Mouse (Mus musculus) heart, postnatal 14 days (tissue): Measurements from ENCODE around the gene Xpot. TPM values are rescaled to one million over a fixed set of nuclear protein-coding genes. Genes with fewer than 3 reads are reported as not detected.

Experiments
- DNase-seq, 2 experiments: peaks; one replicate each; pipeline ENCODE4 v3.0.0; 2021 to 2022
- intact Hi-C: fragments of 180-260 bp; cut with DNase I; formaldehyde crosslinking; loops from one replicate; pipeline ENCODE4 v1.15.1; 2025
- total RNA-seq, 2 experiments: library from RNA; stranded (reverse); gene quantifications; 2 replicates each; pipeline ENCODE4 v1.2.3; 2021

Xpot gene
- total RNA-seq, 2 experiments from 2014 or later, result 24.5 to 25.7 TPM

DNA sequence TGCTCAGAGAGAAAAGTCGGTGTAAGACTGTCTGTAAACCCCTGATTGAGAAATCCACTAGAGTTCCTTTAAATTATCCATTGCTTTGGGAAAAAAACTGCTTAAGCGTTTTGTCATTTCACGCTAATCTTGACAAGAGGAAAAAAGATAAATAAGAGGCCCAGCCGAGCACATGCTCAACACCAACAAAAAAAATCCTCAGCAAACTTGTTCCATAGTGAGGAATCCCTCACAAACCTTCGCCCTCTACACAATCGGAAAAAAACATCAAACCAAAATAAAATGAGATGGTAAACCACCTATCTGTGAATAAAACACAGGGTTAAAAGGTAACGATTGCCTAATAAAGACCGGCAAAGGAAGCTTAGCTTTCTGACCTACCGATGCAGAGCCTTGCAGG, 1.1 kb downstream of the Xpot start:
- intact Hi-C loops, result loop anchor here (2.0 kb wide), 1 partner anchor 38 kb away; the partner anchor contains the start of gene Tbk1
- no peak for DNase-seq

DNA sequence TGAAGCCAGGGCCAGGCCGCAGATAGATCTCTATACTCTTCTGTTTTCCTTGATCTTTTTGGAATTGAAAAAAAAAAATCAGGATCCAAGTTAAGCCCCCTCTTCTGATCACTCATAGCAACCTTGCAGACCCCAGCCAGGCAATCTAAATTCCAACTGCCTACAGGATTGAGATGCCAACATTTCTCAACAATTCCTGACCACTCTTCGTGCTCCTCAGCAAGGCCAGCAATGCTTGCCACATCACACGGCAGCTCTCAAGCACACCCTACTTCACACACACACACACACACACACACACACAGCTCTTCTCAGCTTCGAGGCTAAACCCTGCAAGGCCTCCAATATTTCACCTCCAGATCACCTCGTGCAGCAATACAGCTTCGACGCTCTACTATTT, 2.5 kb downstream of the Xpot start:
- intact Hi-C loops, result loop anchor here (2.0 kb wide), 1 partner anchor 37 kb away; the partner anchor contains the start of gene Tbk1
- no peak for DNase-seq

DNA sequence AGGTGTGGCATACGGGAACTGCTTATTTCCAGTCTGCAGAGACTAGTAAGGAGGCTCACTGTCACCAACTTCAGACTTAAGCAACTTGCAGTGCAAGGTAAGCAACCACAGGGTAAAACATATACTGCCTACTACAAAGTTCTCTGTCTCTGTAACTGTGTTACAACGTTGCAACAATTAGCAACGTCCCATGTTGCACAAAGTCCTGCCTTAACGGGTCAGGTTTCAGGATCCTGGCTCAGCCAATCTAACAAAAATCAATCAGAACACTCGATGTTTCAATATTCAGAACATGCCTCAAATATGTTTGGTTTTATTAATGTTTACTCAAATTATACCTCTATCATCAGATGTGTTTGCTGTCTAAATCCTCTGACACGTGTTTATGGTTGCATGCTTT, 3.7 kb downstream of the Xpot start:
- intact Hi-C loops, result no loop called here

DNA sequence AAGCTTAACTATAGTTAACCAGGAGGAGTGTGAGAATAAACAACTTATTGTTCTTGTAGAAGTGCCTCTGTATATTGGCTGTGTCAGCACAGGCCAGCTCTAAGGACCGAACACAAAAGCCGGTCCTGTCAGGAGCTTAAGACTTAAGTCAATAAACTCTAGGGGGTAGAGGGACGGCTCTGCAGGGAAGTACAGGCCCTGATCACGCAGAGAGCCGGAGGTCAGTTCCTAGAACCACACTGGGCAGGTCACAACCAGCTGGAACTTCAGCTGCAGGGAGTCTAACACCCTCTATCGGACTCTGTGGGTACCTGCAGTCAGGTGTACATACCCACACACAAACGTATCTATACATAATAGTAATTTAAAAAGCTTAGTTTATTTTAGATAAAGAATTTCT, 10.2 kb downstream of the Xpot start:
- DNase-seq, result no peak
- intact Hi-C loops, result no loop called here

More for the DNA sequence above, 3.7 kb downstream of the Xpot start:
- DNase-seq, result no peak

DNA sequence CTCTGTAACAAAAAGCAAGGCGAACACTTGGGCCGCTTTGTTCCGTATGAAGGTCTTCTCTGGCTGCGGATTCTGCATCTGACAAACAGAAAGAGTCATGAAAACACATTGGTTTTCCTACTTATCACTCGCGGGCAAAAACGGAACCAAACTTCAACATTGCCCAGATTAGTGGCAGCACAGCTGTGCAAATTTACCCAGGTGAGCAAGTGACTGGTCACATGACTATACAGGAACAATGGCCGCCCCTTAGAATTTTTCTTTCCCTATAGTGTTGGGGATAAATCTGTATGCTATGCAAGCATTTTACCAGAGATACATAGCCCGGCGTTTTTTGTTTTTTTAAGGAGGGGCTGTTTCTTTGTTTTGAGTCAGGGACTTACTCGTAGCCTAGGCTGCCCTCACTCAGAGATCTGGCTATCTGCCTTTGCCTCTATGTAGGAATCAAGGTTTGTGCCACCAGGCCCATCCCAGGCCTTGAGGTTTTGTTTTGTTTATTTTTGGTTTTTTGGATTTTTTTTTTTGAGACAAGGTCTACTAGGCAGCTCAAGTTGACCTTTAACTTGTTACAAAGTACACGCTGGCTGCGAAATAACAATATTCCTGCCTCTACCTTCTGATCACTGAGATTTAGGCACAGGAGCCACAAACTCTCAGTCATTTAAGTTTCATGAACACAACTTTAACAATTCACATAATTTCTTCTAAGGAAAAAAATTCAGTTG, 10.8 kb downstream of the Xpot start:
- intact Hi-C loops, result no loop called here
- DNase-seq, result no peak

DNA sequence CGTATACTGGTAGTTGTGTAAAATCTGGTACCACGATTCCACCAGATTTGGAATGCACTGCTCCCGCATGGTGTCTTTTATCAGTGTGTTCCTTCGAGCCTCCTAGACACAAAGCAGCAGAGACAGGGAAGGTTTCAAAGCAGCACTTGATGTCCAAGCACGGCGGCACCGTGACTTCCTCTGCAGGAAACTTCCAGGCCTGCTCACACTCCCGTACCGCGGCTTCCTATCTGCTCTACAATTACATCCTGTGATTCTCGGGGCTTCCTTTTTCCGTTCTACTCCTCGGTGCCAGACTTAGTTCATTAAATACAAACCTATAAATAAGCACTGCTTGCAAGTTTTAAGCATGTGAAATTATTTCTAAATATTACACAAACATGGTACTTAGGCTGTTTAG, 12.6 kb downstream of the Xpot start:
- intact Hi-C loops, result no loop called here
- peak; percentile 38 to 47 for DNase-seq

DNA sequence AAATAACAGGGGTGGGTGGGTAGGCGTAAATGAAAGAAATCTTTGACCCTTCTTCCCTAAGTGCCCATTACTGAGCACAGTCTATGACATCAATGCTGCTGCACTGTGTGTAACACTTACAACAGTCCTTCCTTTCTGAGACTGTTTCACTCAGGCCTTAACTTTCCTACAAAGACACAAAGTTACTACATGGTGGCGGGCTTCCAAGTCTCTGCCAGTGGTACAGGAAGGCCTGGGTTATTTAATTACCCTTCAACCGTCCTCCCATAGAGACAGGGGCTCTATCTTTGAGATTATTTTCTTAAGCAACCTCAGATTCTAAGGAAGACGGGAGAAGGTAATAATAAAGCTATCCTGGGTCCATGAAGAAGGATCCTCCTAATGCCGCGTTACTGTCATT, 13.7 kb downstream of the Xpot start:
- intact Hi-C loops, result no loop called here

DNA sequence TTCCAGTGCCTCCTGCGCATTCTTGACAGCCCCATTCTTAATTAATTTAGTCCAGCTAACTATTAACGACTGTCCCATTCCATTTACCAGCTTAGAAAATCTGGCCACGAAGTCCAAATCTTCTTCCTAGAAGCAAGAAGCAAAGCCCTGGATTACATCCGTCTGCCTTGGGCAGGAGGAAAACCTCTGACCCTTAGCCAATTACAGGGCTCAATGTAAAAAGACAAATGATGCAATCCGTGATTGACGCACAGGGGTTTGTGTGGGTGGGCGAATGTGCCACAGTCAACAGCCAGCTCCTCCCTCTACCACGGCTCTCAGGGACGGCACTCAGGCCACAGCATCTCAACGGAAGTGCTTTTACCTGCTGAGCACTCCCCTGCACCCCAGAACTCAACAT, 14.5 kb downstream of the Xpot start:
- intact Hi-C loops, result no loop called here
- no peak for DNase-seq

More for the DNA sequence above, 13.7 kb downstream of the Xpot start:
- no peak for DNase-seq

DNA sequence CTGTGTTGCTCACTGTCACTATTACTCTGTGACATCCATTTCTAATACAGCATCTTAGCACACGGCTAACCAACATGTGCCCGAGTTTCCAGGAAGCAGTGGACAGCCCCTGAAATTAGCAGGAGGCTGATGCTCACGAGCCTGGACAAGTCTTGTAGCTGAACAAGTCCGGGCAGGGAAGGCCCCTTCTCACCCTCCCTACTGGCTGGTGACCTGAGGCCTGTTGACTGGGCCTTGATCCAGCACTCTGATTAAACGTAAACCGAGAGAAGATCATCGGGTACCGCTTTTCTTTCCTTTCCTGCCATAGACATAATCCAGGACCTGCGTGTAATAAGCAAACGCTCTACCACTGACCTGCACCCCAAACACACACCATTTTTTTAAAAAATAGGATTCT, 18.0 kb downstream of the Xpot start:
- no peak for DNase-seq
- intact Hi-C loops, result no loop called here

DNA sequence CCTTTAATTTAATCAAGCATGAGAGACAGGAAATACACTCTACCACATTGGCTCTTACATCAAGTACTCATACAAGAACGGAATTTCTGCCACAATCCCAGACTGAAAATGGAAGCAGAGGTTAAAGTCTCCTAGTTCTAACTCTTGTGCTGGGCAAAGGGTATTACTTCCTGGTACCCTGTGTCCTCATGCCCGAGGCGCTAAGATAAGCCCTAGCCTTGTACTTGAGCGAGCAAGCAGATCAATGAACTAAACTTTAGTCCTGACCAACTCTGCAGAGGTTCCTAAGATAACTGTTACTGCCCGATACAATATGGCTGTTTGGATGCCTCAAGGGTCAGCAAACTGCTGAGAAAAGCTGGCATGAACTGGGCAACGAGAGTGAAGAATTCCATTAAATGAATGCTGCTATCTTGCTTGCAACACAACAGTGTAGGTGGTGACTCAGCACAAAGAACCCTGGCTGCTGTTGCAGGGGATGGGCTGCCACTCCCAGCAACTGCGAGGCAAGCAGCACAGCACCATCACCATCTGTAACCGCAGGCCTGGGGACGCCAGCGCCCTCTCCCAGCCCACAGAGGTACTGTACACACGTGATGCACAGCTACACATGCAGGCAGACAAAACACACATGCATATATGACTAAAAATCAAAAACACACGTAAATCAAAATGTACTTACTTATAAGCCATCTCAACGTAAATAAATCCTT, 21.3 kb downstream of the Xpot start:
- intact Hi-C loops, result no loop called here
- no peak for DNase-seq

DNA sequence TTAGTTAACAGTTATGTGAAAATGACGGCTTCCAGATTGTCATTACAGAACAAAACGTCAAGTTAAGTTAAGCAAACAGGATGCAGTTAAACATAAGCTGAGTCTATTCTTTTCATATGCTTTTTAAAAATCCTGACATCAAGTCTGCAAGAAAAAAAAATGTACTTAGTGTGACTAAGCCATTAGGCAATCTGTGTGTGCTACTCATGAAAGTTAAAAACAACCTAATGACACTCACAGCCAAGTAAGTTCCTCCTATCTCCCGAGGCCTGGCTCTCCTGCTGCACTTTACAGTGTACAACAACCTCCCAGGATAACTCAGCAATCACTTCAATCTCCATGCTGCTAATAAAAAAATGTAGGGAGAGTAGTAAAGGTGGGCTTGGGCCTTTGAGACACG, 22.6 kb downstream of the Xpot start:
- no peak for DNase-seq
- intact Hi-C loops, result no loop called here

DNA sequence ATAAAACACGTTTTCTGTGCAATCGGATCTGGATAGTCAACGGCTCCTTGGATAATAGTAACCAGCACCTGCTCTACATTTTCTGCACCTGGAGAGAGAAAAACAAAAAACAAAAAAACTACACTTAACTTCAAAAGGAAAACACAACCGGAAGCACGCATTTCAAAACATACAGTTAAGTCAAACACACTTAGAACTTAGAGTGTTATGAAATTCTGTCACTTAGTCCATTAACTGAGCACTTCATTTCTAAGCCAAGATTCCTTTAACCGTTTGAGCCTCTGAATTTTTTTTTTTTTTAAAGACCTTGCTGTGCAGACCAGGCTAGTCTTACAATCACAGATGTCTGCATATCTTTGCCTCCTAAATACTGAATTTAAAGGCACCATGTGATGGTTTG, 24.9 kb downstream of the Xpot start:
- DNase-seq, result no peak

DNA sequence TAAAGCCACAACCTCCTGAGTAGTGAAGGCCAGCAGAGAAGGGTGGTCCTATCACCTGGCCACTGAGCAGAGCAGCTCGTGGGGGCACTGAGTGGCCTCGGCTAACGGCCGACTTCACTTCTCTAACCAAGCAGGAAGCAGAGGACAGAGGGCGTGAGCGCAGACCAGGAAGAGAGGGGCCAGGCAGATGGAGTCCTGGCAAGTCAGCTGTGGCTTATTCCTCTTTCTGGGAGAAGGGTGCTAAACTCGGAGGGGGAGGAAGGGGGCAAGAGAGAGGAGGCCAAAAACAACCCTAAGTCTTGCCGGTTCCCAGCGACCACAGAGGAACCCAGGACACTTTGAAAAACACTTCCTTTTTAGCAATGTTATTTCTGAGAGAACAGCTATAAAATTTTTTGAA, 29.6 kb downstream of the Xpot start:
- intact Hi-C loops, result no loop called here
- DNase-seq, result no peak

More for the DNA sequence above, 24.9 kb downstream of the Xpot start:
- intact Hi-C loops, result no loop called here

DNA sequence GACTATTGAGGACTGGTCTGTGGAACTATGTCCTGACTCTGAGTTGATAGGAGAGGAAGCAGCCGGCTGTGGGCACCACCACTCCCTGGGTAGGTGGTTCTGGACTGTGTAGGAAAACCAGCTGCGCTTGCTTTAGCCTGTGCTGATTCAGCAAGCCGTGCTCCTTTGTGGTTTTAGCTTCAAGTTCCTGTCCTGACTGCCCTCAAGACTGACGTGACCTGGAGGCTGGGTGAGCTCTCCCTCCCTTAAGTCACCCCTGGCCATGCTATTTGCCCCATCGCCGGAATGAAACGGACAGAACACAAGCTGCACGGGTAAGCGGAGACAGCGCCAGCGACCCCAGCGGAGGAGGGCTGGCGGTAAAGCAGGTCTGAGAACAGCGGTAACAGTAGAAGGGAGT, 35.0 kb downstream of the Xpot start:
- peak; percentile 9 to 19 for DNase-seq
- intact Hi-C loops, result no loop called here

DNA sequence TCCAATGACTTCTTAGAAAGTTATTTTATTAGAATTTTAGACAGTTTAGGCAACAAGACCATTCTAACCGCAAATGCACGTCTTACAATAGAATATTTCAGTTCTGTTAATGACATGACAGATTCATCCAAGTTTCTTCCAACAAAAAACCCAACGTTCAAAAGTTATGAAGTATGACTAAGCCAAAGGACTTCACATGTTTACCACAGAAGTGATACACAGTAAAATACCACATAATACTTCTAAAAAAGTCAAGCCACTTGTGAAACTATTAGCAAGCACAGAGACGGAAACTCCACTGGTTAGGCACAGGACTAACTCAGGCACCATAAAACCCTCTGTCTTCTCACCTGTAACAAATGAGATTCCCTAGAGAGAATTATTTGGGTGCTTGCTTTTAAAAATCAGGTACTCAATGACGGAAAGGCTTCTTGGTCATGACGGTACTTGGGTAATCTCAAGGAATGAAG, 38.7 kb downstream of the Xpot start:
- DNase-seq, result no peak
- intact Hi-C loops, result loop anchor here (2.0 kb wide), 1 partner anchor 37 kb away; no protein-coding TSS in a partner anchor

DNA sequence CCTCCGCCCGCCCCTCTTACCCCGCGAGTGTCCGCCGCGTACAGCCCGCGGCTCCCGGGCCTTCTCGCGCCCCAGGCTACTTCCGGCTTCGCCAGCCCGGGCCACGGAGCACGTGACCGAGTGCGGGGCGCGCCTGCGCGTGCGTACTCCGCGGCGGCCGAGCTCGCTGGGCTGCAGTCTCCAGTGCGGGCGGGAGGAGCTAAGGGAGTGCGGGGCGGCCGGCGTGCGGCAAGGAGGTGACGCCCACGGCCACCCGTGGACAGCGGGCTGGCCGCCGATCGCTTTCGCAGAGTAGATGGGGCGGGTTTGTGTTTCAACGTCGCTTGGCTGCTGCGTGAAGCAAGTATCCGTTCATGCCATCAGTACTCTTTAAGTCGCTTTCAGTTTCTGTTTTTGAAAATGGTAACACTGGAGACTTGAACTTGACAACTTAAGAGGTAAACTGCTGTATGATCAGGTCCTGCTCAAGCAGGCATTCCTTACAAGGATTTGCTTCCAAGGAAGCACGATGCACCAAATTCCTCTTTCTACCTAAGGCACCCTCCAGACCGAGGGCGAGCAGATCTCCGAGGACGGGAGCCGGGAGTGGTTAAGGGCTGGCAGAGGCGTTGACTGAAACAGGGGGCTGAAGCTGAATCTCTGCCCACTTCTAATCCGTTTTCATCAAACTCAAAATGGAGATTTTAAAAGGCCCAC, 39.3 kb downstream of the Xpot start, which contains the start of gene Tbk1:
TSS of gene Tbk1 (minus strand) at position 113 of the 696 bp plus-strand sequence.
- intact Hi-C loops, result loop anchor here (2.0 kb wide), 1 partner anchor 38 kb away; no protein-coding TSS in a partner anchor
- DNase-seq, result peak; percentile 96

DNA sequence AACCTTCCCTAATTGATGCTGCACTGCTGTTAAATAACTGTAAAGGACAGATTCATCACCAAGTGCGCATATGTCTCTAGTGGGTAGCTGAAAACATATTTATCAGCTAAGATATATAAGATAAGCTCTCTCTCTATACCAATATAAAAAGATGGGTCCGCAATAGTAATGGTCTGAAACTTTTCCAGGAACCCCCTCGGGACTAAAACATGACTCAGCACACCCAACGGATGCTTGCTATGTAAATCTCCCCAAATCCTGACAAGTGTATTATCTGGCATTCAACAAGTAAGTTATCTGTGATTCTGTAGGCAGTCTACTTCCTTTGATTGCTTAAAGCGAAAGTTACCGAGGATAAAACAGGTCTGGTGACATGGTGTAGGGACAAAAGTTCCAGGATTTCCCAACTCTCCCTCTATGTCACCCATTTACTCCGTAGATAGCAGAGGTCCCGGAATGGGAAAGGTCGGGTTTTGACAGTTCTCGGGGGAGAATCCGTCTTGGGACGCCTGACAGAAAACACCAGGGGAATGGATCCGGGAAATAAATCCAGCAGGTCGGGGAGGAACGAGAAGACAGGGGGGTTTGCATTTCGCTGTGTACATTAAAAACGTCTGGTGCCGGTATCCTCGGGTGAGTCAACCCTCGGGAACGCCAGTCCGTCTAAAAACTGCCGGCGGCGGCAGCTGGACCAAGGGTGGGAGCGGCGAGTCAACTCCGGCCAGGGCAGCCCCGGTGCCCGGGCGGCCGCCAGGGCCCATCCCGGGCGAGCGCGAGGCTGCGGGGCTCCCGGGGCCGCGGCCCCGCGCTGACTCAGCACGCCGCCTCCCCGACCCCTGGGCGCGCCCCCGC, 40.1 kb downstream of the Xpot start:
- intact Hi-C loops, result loop anchor here (2.0 kb wide), 1 partner anchor 39 kb away; no protein-coding TSS in a partner anchor

DNA sequence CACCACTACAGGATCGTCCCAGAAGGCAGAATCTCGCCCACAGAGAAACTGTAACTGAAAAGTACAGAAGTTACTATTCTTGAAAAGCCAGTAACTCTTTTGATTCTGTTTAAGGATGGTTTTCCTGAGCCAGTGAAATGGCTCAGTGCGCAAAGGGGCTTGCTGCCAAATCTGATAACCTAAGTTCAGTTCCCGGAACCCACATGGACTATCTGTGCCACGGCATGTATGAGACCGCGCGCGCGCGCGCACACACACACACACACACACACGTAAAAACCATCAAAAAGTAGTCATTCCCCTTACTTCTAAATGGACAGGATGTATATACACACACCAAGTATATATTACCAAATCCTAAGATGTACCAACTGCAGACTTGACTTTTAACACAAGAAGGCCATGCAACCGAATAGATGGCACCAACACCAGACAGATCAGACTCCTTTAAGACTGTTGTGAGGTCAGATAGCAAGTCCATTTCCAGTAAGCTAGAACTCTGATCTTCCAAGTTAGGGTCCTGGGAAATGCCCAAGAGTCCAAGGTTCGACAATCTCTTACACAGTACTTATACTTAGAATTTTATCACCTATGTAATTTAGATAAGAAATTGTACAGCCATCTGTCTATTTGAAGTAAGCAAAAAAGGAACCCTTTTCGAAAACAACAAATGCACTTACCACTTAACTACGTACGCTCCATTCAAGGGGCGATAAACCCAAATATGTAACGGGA, 40.9 kb downstream of the Xpot start:
- intact Hi-C loops, result no loop called here
- DNase-seq, result no peak

More for the DNA sequence above, 40.1 kb downstream of the Xpot start:
- DNase-seq, result peak in 1 of 2 experiments; percentile 18

DNA sequence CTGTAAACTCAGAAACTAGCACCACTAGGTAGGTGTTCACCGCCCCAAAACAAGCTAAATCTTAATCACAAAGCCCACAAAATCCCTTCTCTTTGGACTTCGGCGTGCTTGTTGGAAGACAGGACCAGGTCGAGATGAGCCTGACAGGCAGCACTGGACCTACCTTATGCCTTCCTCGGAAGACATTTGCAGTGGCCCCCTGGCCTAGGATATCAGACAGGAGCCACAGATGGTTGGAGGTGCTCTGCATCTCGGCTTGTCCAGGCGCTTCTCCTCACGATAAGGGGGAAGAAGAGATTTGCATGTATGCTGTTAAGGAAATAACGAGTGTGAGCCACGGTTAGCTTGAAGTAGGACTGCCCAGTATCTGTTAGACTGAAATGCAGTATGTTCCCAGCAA, 42.1 kb downstream of the Xpot start:
- intact Hi-C loops, result no loop called here
- DNase-seq, result no peak
